Mouse (Mus musculus): ENCODE measurements around the gene Ccdc169.
"Not testable (repeated sequence)": the region's sequence is repeated elsewhere in the genome, so short reads cannot be mapped to it uniquely, and the experiment has no call there.

The Ccdc169 gene

DNA sequence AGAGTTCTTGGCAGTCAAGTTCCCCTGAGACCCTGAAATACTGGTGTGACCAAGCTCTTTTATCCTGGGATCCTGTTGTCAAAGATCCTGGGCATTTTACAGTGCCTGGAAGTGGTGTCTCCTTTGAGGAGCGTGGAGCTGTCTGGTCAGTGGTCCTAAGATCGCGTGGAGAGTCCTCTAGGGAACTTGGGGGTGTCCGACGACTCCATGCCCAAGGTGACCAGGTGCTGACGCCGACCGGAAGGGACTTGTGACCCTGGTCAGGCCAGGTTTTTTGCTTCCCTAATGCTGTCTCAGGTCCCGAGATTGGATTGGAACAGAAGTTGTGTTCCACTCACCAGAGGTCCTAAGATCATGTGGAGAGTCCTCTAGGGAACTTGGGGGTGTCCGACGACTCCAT, 66.5 kb downstream of the Ccdc169 start:
- not testable (repeated sequence) for DNase-seq

GRCm38 (mm10) chr3:55206413-55206812, 69.3 kb downstream of the Ccdc169 start:
- no peak for DNase-seq

GRCm38 (mm10) chr3:55207665-55208064, 70.5 kb downstream of the Ccdc169 start:
- DNase-seq, result no peak

GRCm38 (mm10) chr3:55212254-55212653, 75.1 kb downstream of the Ccdc169 start:
- no peak for DNase-seq

- DNase-seq, result no peak
Measured at GRCm38 (mm10) chr3:55213785-55214184, 76.6 kb downstream of the Ccdc169 start.

- no peak for DNase-seq
Measured at GRCm38 (mm10) chr3:55214413-55214812, 77.3 kb downstream of the Ccdc169 start.

- DNase-seq, result no peak
Measured at GRCm38 (mm10) chr3:55222502-55222901, 85.4 kb downstream of the Ccdc169 start.

Data from kidney, adult 18-20 months (tissue).